Mouse (Mus musculus) bone marrow macrophage, adult 2 months (primary cell): ENCODE data around the gene Hsf5. TPM values are rescaled to one million over a fixed set of nuclear protein-coding genes. Genes with fewer than 3 reads are reported as not detected.
A peak's percentile ranks its signal among the peaks of the same experiment; 100 is the strongest.

ENCODE experiments used
- H3K27ac ChIP-seq: 2 replicates; pipeline ENCODE4 v1.5.1; 2012; ENCODE audit warnings: low read depth, low read length; ENCODE audit not compliant: insufficient read depth
- H3K4me1 ChIP-seq: 2 replicates; pipeline ENCODE4 v1.6.1; 2012; ENCODE audit warnings: low read length; ENCODE audit not compliant: control insufficient read depth, insufficient read depth
- H3K4me3 ChIP-seq: 2 replicates; pipeline ENCODE4 v1.5.1; 2012; ENCODE audit warnings: mild to moderate bottlenecking, low read length, moderate library complexity; ENCODE audit not compliant: insufficient read depth
- CTCF ChIP-seq: IDR thresholded peaks from 2 replicates; pipeline ENCODE4 v1.5.1; 2012; ENCODE audit warnings: low read depth, mild to moderate bottlenecking, low read length, moderate library complexity
- POLR2A ChIP-seq: IDR thresholded peaks from 2 replicates; pipeline ENCODE4 v1.6.1; 2012; ENCODE audit warnings: mild to moderate bottlenecking, low read depth, low read length, borderline replicate concordance
- polyA plus RNA-seq: library from polyadenylated mRNA; stranded (reverse); fragments of >200 nt; gene quantifications from 2 replicates; pipeline ENCODE4 v1.2.4, GENCODE M21; 2012; ENCODE audit not compliant: missing spikeins, insufficient read depth, insufficient read length

Hsf5 gene
- polyA plus RNA-seq, 1 experiment: not detected

- Histone ChIP-seq H3K4me1 (peaks cover 13% of the 10 kb centered on the region), H3K27ac (no peak overlapping the region), H3K4me3 (no peak overlapping the region)
- TF ChIP-seq POLR2A (no peak), CTCF (no peak)
Measured at GRCm38 (mm10) chr11:87602234-87602633, 14.7 kb upstream of the Hsf5 start.

- TF ChIP-seq CTCF: no peak
- no peak for TF ChIP-seq POLR2A
- peaks cover 10% of the 10 kb centered on the region for H3K4me1 ChIP-seq
- H3K4me3 ChIP-seq: no peak overlapping the region
- no peak overlapping the region for H3K27ac ChIP-seq
Measured at GRCm38 (mm10) chr11:87603571-87603970, 13.4 kb upstream of the Hsf5 start.

GRCm38 (mm10) chr11:87609264-87609663, 7.7 kb upstream of the Hsf5 start:
- Histone ChIP-seq H3K4me1 (no peaks in the 10 kb centered on the region), H3K27ac (no peak overlapping the region), H3K4me3 (no peak overlapping the region)
- TF ChIP-seq CTCF (no peak), POLR2A (no peak)

GRCm38 (mm10) chr11:87611547-87611946, 5.4 kb upstream of the Hsf5 start:
- Histone ChIP-seq H3K4me3 (no peak overlapping the region), H3K27ac (no peak overlapping the region), H3K4me1 (no peaks in the 10 kb centered on the region)
- no peak for TF ChIP-seq POLR2A
- no peak for TF ChIP-seq CTCF

GRCm38 (mm10) chr11:87613972-87614371, 3.0 kb upstream of the Hsf5 start:
- Histone ChIP-seq H3K27ac (no peak overlapping the region), H3K4me3 (no peak overlapping the region), H3K4me1 (no peaks in the 10 kb centered on the region)
- no peak for TF ChIP-seq POLR2A
- no peak for TF ChIP-seq CTCF

GRCm38 (mm10) chr11:87615551-87615950, 1.4 kb upstream of the Hsf5 start:
- Histone ChIP-seq H3K4me1 (no peaks in the 10 kb centered on the region), H3K27ac (no peak overlapping the region), H3K4me3 (no peak overlapping the region)
- TF ChIP-seq POLR2A (no peak), CTCF (no peak)

- Histone ChIP-seq H3K27ac (no peak overlapping the region), H3K4me3 (no peak overlapping the region), H3K4me1 (no peaks in the 10 kb centered on the region)
- TF ChIP-seq POLR2A (no peak), CTCF (no peak)
Measured at GRCm38 (mm10) chr11:87615952-87616351, 1.0 kb upstream of the Hsf5 start.

GRCm38 (mm10) chr11:87617606-87618005, 642 bp downstream of the Hsf5 start:
- Histone ChIP-seq H3K27ac (no peak overlapping the region), H3K4me3 (no peak overlapping the region), H3K4me1 (no peaks in the 10 kb centered on the region)
- TF ChIP-seq CTCF: no peak

GRCm38 (mm10) chr11:87623160-87623559, 6.2 kb downstream of the Hsf5 start:
- Histone ChIP-seq H3K4me1 (no peaks in the 10 kb centered on the region), H3K27ac (no peak overlapping the region), H3K4me3 (no peak overlapping the region)
- TF ChIP-seq CTCF: no peak
- TF ChIP-seq POLR2A: no peak

- TF ChIP-seq CTCF: no peak
- no peak for TF ChIP-seq POLR2A
- Histone ChIP-seq H3K4me1 (no peaks in the 10 kb centered on the region), H3K4me3 (no peak overlapping the region), H3K27ac (no peak overlapping the region)
Measured at GRCm38 (mm10) chr11:87629859-87630258, 12.9 kb downstream of the Hsf5 start.

GRCm38 (mm10) chr11:87638793-87639192, 21.8 kb downstream of the Hsf5 start:
- TF ChIP-seq POLR2A: no peak
- TF ChIP-seq CTCF: no peak
- H3K27ac ChIP-seq: no peak overlapping the region
- H3K4me1 ChIP-seq: peaks cover 2% of the 10 kb centered on the region
- H3K4me3 ChIP-seq: peak overlapping the region; percentile 57
